Mouse (Mus musculus) heart, embryonic 10.5 days (tissue): ENCODE data around the gene Abt1. TPM values are rescaled to one million over a fixed set of nuclear protein-coding genes. Genes with fewer than 3 reads are reported as not detected.

ENCODE experiments used
- DNase-seq: peaks from one replicate; pipeline ENCODE4 v3.0.0-alpha.2; 2017; ENCODE audit warnings: low spot score
- H3K27ac ChIP-seq: fragments of 300-500 bp; sonication (generic); 2 replicates; pipeline ENCODE4 v1.5.1; 2016; ENCODE audit warnings: mild to moderate bottlenecking
- H3K27me3 ChIP-seq: fragments of 300-500 bp; sonication (generic); 2 replicates; pipeline ENCODE4 v1.6.1; 2016; ENCODE audit warnings: mild to moderate bottlenecking; ENCODE audit not compliant: poor library complexity, insufficient read depth, severe bottlenecking
- H3K36me3 ChIP-seq: fragments of 300-500 bp; sonication (generic); 2 replicates; pipeline ENCODE4 v1.6.1; 2016; ENCODE audit warnings: mild to moderate bottlenecking, moderate library complexity
- H3K4me1 ChIP-seq: fragments of 300-500 bp; sonication (generic); 2 replicates; pipeline ENCODE4 v1.6.1; 2016; ENCODE audit warnings: mild to moderate bottlenecking
- H3K4me3 ChIP-seq: fragments of 300-500 bp; sonication (generic); 2 replicates; pipeline ENCODE4 v1.5.1; 2016; ENCODE audit warnings: mild to moderate bottlenecking, moderate library complexity
- H3K9me3 ChIP-seq: fragments of 300-500 bp; sonication (generic); 2 replicates; pipeline ENCODE4 v1.6.1; 2016; ENCODE audit warnings: mild to moderate bottlenecking, moderate library complexity
- WGBS: fragments of 180-500 bp; shearing (Covaris S2); methylation state at CpG from one replicate; pipeline ENCODE4 v1.1.7; 2016; 5-methylcytosine and 5-hydroxymethylcytosine counted together
- polyA plus RNA-seq: library from polyadenylated mRNA; unstranded; fragments of >200 nt; fragmentation: Nextera tagmentation; extraction: Ambion mirVana; gene quantifications from 2 replicates; pipeline ENCODE4 v1.2.1, GENCODE M21; 2016

Gene Abt1
- polyA plus RNA-seq, 1 experiment from 2014 or later, result 13.0 TPM

- no peaks in the 10 kb centered on the region for H3K9me3 ChIP-seq
- no peaks in the 10 kb centered on the region for H3K27me3 ChIP-seq
- H3K36me3 ChIP-seq, result peaks cover 12% of the 10 kb centered on the region
- WGBS, result 7% methylated on average over 8 of the region's 8 CpGs
- no peak for DNase-seq
- H3K27ac ChIP-seq, result no peak overlapping the region
- peak overlapping the region; percentile 94; the same call in 1 of the 2 replicates for H3K4me3 ChIP-seq
- H3K4me1 ChIP-seq, result peaks cover 10% of the 10 kb centered on the region; the same call in 1 of the 2 replicates
Measured at GRCm38 (mm10) chr13:23426335-23426734, 2.7 kb upstream of the Abt1 start.

GRCm38 (mm10) chr13:23425505-23425904, 1.8 kb upstream of the Abt1 start:
- Histone ChIP-seq H3K27ac (no peak overlapping the region), H3K4me3 (peak overlapping the region; percentile 94), H3K4me1 (peaks cover 10% of the 10 kb centered on the region; the same call in 1 of the 2 replicates), H3K27me3 (no peaks in the 10 kb centered on the region), H3K36me3 (peaks cover 21% of the 10 kb centered on the region), H3K9me3 (no peaks in the 10 kb centered on the region)
- 1% methylated on average over 9 of the region's 9 CpGs for WGBS
- peak; percentile 88 for DNase-seq

- H3K4me3 ChIP-seq, result peak overlapping the region; percentile 94
- peaks cover 10% of the 10 kb centered on the region; the same call in 1 of the 2 replicates for H3K4me1 ChIP-seq
- H3K27ac ChIP-seq, result peak overlapping the region; percentile 22; the same call in 1 of the 2 replicates
- 1% methylated on average over 25 of the region's 25 CpGs for WGBS
- peak; percentile 95 for DNase-seq
- peaks cover 29% of the 10 kb centered on the region for H3K36me3 ChIP-seq
- H3K27me3 ChIP-seq, result no peaks in the 10 kb centered on the region
- H3K9me3 ChIP-seq, result no peaks in the 10 kb centered on the region
Measured at GRCm38 (mm10) chr13:23424494-23425325, 1.0 kb upstream of the Abt1 start.

GRCm38 (mm10) chr13:23424052-23424380, 350 bp upstream of the Abt1 start:
- no peaks in the 10 kb centered on the region for H3K9me3 ChIP-seq
- DNase-seq, result no peak
- under 1% methylated on average over 7 of the region's 7 CpGs for WGBS
- peak overlapping the region; percentile 91; the same call in 1 of the 2 replicates for H3K27ac ChIP-seq
- peak overlapping the region; percentile 94 for H3K4me3 ChIP-seq
- peaks cover 7% of the 10 kb centered on the region; the same call in 1 of the 2 replicates for H3K4me1 ChIP-seq
- no peaks in the 10 kb centered on the region for H3K27me3 ChIP-seq
- H3K36me3 ChIP-seq, result peaks cover 33% of the 10 kb centered on the region

GRCm38 (mm10) chr13:23422351-23422750, 1.3 kb downstream of the Abt1 start:
- H3K4me3 ChIP-seq, result peak overlapping the region; percentile 94; the same call in 1 of the 2 replicates
- WGBS, result 96% methylated on average over 16 of the region's 16 CpGs
- DNase-seq, result no peak
- no peak overlapping the region for H3K27ac ChIP-seq
- peaks cover 7% of the 10 kb centered on the region; the same call in 1 of the 2 replicates for H3K4me1 ChIP-seq
- peaks cover 40% of the 10 kb centered on the region for H3K36me3 ChIP-seq
- H3K27me3 ChIP-seq, result no peaks in the 10 kb centered on the region
- no peaks in the 10 kb centered on the region for H3K9me3 ChIP-seq

GRCm38 (mm10) chr13:23412630-23413521, 10.8 kb downstream of the Abt1 start:
- Histone ChIP-seq H3K4me1 (peaks cover 5% of the 10 kb centered on the region; the same call in 1 of the 2 replicates), H3K27ac (0 out of 2 replicates have a peak overlapping the region, but pooled peaks have one; percentile 47), H3K9me3 (no peaks in the 10 kb centered on the region), H3K4me3 (peak overlapping the region; percentile 65), H3K27me3 (no peaks in the 10 kb centered on the region), H3K36me3 (no peaks in the 10 kb centered on the region)
- DNase-seq, result no peak
- WGBS, result 2% methylated on average over 28 of the region's 28 CpGs

- no peaks in the 10 kb centered on the region for H3K9me3 ChIP-seq
- H3K27me3 ChIP-seq, result no peaks in the 10 kb centered on the region
- WGBS, result under 1% methylated on average over 20 of the region's 20 CpGs
- H3K4me1 ChIP-seq, result peaks cover 5% of the 10 kb centered on the region; the same call in 1 of the 2 replicates
- H3K27ac ChIP-seq, result peak overlapping the region; percentile 47; the same call in 1 of the 2 replicates
- no peak for DNase-seq
- peak overlapping the region; percentile 65 for H3K4me3 ChIP-seq
- no peaks in the 10 kb centered on the region for H3K36me3 ChIP-seq
Measured at GRCm38 (mm10) chr13:23412211-23412629, 11.4 kb downstream of the Abt1 start.

GRCm38 (mm10) chr13:23411311-23412210, 12.1 kb downstream of the Abt1 start:
- Histone ChIP-seq H3K36me3 (no peaks in the 10 kb centered on the region), H3K9me3 (no peaks in the 10 kb centered on the region), H3K27me3 (no peaks in the 10 kb centered on the region), H3K4me1 (peaks cover 5% of the 10 kb centered on the region; the same call in 1 of the 2 replicates), H3K4me3 (peak overlapping the region; percentile 65), H3K27ac (no peak overlapping the region)
- WGBS, result 3% methylated on average over 29 of the region's 29 CpGs
- DNase-seq, result no peak

- Histone ChIP-seq H3K27ac (no peak overlapping the region), H3K27me3 (no peaks in the 10 kb centered on the region), H3K4me3 (no peak overlapping the region), H3K9me3 (no peaks in the 10 kb centered on the region), H3K36me3 (no peaks in the 10 kb centered on the region), H3K4me1 (peaks cover 5% of the 10 kb centered on the region; the same call in 1 of the 2 replicates)
- no peak for DNase-seq
- WGBS, result 64% methylated on average over 9 of the region's 9 CpGs
Measured at GRCm38 (mm10) chr13:23410632-23411031, 13.0 kb downstream of the Abt1 start.

- Histone ChIP-seq H3K36me3 (no peaks in the 10 kb centered on the region), H3K9me3 (no peaks in the 10 kb centered on the region), H3K4me1 (peaks cover 5% of the 10 kb centered on the region), H3K27me3 (no peaks in the 10 kb centered on the region), H3K4me3 (peak overlapping the region; percentile 65), H3K27ac (no peak overlapping the region)
- DNase-seq, result no peak
- WGBS, result 2% methylated on average over 2 of the region's 2 CpGs
Measured at GRCm38 (mm10) chr13:23402626-23403025, 21.0 kb downstream of the Abt1 start.

- Histone ChIP-seq H3K4me3 (peak overlapping the region; percentile 65), H3K4me1 (peaks cover 5% of the 10 kb centered on the region), H3K27ac (peak overlapping the region; percentile 69), H3K9me3 (no peaks in the 10 kb centered on the region), H3K36me3 (no peaks in the 10 kb centered on the region), H3K27me3 (no peaks in the 10 kb centered on the region)
- peak; percentile 92 for DNase-seq
- 2% methylated on average over 19 of the region's 19 CpGs for WGBS
Measured at GRCm38 (mm10) chr13:23401683-23402527, 21.8 kb downstream of the Abt1 start.
